Mouse (Mus musculus) heart, embryonic 12.5 days (tissue): Measurements from ENCODE around the gene Gm5039. TPM values are rescaled to one million over a fixed set of nuclear protein-coding genes. Genes with fewer than 3 reads are reported as not detected.
A peak's percentile ranks its signal among the peaks of the same experiment; 100 is the strongest.
"Not testable (repeated sequence)": the region's sequence is repeated elsewhere in the genome, so short reads cannot be mapped to it uniquely, and the experiment has no call there.

Source experiments
- ATAC-seq: fragments of 200-750 bp; cut with Nextera tagmentation; 2 replicates; pipeline ENCODE4 v1.8.0; 2017; ENCODE audit warnings: moderate TSS enrichment, moderate library complexity; ENCODE audit not compliant: insufficient number of reproducible peaks, low FRiP score
- H3K27ac ChIP-seq: fragments of 300-500 bp; sonication (generic); 2 replicates; pipeline ENCODE4 v1.5.1; 2016; ENCODE audit warnings: mild to moderate bottlenecking, moderate library complexity; ENCODE audit not compliant: poor library complexity, severe bottlenecking
- H3K27me3 ChIP-seq: fragments of 300-500 bp; sonication (generic); replicated peaks from 2 replicates; pipeline ENCODE4 v1.6.1; 2016; ENCODE audit warnings: mild to moderate bottlenecking, moderate library complexity
- H3K36me3 ChIP-seq: fragments of 300-500 bp; sonication (generic); 2 replicates; pipeline ENCODE4 v1.6.1; 2016; ENCODE audit warnings: mild to moderate bottlenecking, moderate library complexity
- H3K4me1 ChIP-seq: fragments of 300-500 bp; sonication (generic); replicated peaks from 2 replicates; pipeline ENCODE4 v1.6.1; 2016; ENCODE audit warnings: mild to moderate bottlenecking
- H3K4me2 ChIP-seq: fragments of 300-500 bp; sonication (generic); 2 replicates; pipeline ENCODE4 v1.6.1; 2016; ENCODE audit warnings: mild to moderate bottlenecking, moderate library complexity
- H3K4me3 ChIP-seq: fragments of 300-500 bp; sonication (generic); 2 replicates; pipeline ENCODE4 v1.5.1; 2016; ENCODE audit warnings: mild to moderate bottlenecking
- H3K9ac ChIP-seq: fragments of 300-500 bp; sonication (generic); 2 replicates; pipeline ENCODE4 v1.6.1; 2016; ENCODE audit warnings: mild to moderate bottlenecking, moderate library complexity
- H3K9me3 ChIP-seq: fragments of 300-500 bp; sonication (generic); replicated peaks from 2 replicates; pipeline ENCODE4 v1.6.1; 2016; ENCODE audit warnings: mild to moderate bottlenecking, moderate library complexity
- WGBS: fragments of 180-500 bp; shearing (Covaris S2); methylation state at CpG from one replicate; pipeline ENCODE4 v1.1.7; 2016; 5-methylcytosine and 5-hydroxymethylcytosine counted together
- polyA plus RNA-seq: library from polyadenylated mRNA; unstranded; fragments of >200 nt; fragmentation: Nextera tagmentation; extraction: Ambion mirVana; gene quantifications from 2 replicates; pipeline ENCODE4 v1.2.1, GENCODE M21; 2016

Gm5039 gene
- polyA plus RNA-seq, 1 experiment from 2014 or later: not detected

DNA sequence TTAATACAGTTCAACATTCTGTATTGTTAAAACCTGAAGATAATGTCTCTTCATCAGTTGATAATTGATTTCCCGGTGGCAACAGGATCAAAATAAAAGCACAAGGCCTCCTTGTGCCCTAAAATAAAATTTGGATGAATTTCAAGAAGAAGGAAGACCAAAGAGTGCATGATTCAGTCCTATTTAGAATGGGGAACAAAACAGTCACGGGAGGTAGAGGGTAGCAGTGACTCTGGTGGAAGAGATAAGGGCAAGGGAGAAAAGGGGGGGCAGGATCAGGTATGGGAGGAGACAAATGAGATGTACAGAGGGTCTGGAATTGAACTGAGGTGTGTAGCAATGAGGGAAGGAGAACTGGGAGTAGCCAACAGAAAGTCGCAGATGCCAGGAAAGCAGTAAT lies 9.3 kb downstream of the Gm5039 start:
- H3K4me2 ChIP-seq: no peak overlapping the region
- H3K27me3 ChIP-seq: no peaks in the 10 kb centered on the region
- H3K9me3 ChIP-seq: peaks cover 16% of the 10 kb centered on the region
- H3K36me3 ChIP-seq: no peaks in the 10 kb centered on the region
- 64% methylated on average over 3 of the region's 3 CpGs for WGBS
- H3K4me3 ChIP-seq: no peak overlapping the region
- no peaks in the 10 kb centered on the region for H3K4me1 ChIP-seq
- no peak overlapping the region for H3K9ac ChIP-seq
- no peak for ATAC-seq
- H3K27ac ChIP-seq: no peak overlapping the region

DNA sequence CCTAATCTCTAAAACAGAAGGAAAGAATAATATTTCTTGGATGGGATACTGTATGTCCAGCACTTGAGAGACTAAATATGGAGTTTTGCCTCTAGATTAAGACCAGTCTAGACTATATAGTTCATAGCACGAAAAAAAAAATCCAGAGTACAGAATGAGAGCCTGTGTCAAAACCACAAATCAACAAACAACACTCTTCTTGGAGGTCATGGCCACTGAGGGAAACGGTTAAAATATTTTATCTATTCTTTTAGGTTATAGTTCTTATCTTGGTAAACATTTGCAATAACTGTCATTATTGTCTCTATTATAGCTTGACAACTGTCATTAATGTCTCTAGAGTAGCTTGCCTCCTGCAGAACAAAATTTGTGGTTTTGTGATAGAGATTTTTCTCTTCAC lies 26.7 kb downstream of the Gm5039 start:
- not testable (repeated sequence) for H3K36me3 ChIP-seq, H3K9me3 ChIP-seq, ATAC-seq, H3K27ac ChIP-seq, H3K27me3 ChIP-seq, H3K9ac ChIP-seq, H3K4me3 ChIP-seq, H3K4me2 ChIP-seq, H3K4me1 ChIP-seq
- 60% methylated on average over 2 of the region's 2 CpGs for WGBS

GRCm38 (mm10) chr12:88293082-88293481 lies 30.7 kb downstream of the Gm5039 start:
- H3K36me3 ChIP-seq, H3K9ac ChIP-seq, H3K27ac ChIP-seq, ATAC-seq, H3K27me3 ChIP-seq, H3K4me3 ChIP-seq, H3K4me1 ChIP-seq, H3K9me3 ChIP-seq, H3K4me2 ChIP-seq: not testable (repeated sequence)
- 60% methylated on average over 4 of the region's 4 CpGs for WGBS

DNA sequence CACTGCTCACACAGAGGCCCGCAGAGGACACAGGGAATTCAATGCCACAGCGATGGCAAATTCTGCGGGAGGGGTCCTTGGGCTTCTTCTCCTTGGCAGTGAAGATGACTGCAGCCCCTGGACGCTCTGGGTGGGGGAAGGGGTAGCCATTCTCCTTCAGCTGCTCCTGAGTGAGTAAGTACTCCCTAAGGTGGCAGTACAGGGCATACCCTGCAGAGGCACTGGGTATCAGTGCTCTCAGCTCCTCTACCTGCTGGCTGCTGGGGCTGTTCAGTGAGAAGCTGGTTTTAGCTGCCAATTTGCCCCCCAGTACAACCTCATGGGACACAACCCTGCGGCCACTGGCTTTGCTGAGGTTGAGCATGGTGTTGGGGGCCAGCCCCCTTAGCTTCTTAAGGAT lies 38.6 kb downstream of the Gm5039 start:
- not testable (repeated sequence) for H3K4me3 ChIP-seq, H3K36me3 ChIP-seq, H3K27me3 ChIP-seq, H3K9me3 ChIP-seq, H3K9ac ChIP-seq, H3K27ac ChIP-seq, H3K4me2 ChIP-seq, H3K4me1 ChIP-seq
- WGBS: 81% methylated on average over 5 of the region's 5 CpGs
- ATAC-seq: 0 out of 2 replicates have a peak, but pooled peaks have one; percentile 20

GRCm38 (mm10) chr12:88274400-88274799 lies 49.4 kb downstream of the Gm5039 start, which contains the start of gene Gm5662:
Gene Gm5662 (minus strand): TSS chr12:88274500.
- not testable (repeated sequence) for H3K27me3 ChIP-seq, H3K27ac ChIP-seq, H3K4me2 ChIP-seq, H3K4me1 ChIP-seq, H3K9me3 ChIP-seq, ATAC-seq, H3K36me3 ChIP-seq, H3K9ac ChIP-seq, H3K4me3 ChIP-seq
- WGBS: 72% methylated on average over 5 of the region's 5 CpGs

Other genes starting within 250 kb of the Gm5039 start
- gene Gm16368, start 240.3 kb downstream of the Gm5039 start, polyA plus RNA-seq: not detected in 2 replicates
- gene Gm10436, start 141.9 kb downstream of the Gm5039 start, polyA plus RNA-seq: not detected in 2 replicates
- not detected in 2 replicates for gene Gm8332, start 73.9 kb downstream of the Gm5039 start, polyA plus RNA-seq
- gene Gm5662, start 49.5 kb downstream of the Gm5039 start, polyA plus RNA-seq: not detected in 2 replicates
- gene Adck1, start 36.5 kb upstream of the Gm5039 start, polyA plus RNA-seq: 17.2 and 19.6 TPM in 2 replicates